Mouse (Mus musculus) heart, embryonic 14.5 days (tissue): ENCODE results near the gene Inha. TPM values are rescaled to one million over a fixed set of nuclear protein-coding genes. Genes with fewer than 3 reads are reported as not detected.
A peak's percentile ranks its signal among the peaks of the same experiment; 100 is the strongest.

Experiments
- ATAC-seq: fragments of 200-750 bp; cut with Nextera tagmentation; 2 replicates; pipeline ENCODE4 v1.8.0; 2017; ENCODE audit warnings: low read depth, moderate TSS enrichment; ENCODE audit not compliant: insufficient number of reproducible peaks, insufficient read depth, low FRiP score
- H3K27ac ChIP-seq, 2 experiments: fragments of 200-500 bp in 1 of 2; fragments of 300-500 bp in 1 of 2; sonication (generic) in 1 of 2; replicated peaks in 1 of 2; 2 replicates each; pipeline ENCODE4 v1.5.1; 2012 to 2014; ENCODE audit warnings: low read depth in 2 of 2, low read length in 2 of 2, control low read depth in 1 of 2, mild to moderate bottlenecking in 1 of 2, mixed read lengths in 1 of 2; ENCODE audit not compliant: control insufficient read depth in 1 of 2, insufficient read depth in 1 of 2
- H3K27me3 ChIP-seq: fragments of 300-500 bp; sonication (generic); 2 replicates; pipeline ENCODE4 v1.6.1; 2014; ENCODE audit warnings: mild to moderate bottlenecking, low read length, control low read depth; ENCODE audit not compliant: control insufficient read depth, insufficient read depth
- H3K36me3 ChIP-seq: fragments of 300-500 bp; sonication (generic); 2 replicates; pipeline ENCODE4 v1.6.1; 2014; ENCODE audit warnings: mild to moderate bottlenecking, control low read depth, low read length, mixed read lengths; ENCODE audit not compliant: control insufficient read depth, insufficient read depth
- H3K4me1 ChIP-seq, 2 experiments: fragments of 200-500 bp in 1 of 2; fragments of 300-500 bp in 1 of 2; sonication (generic) in 1 of 2; 2 replicates each; pipeline ENCODE4 v1.6.1; 2012 to 2014; ENCODE audit warnings: low read length in 2 of 2, control low read depth in 1 of 2, mixed read lengths in 1 of 2; ENCODE audit not compliant: control insufficient read depth in 2 of 2, insufficient read depth in 2 of 2
- H3K4me2 ChIP-seq: fragments of 300-500 bp; sonication (generic); 2 replicates; pipeline ENCODE4 v1.6.1; 2014; ENCODE audit warnings: mild to moderate bottlenecking, low read length
- H3K4me3 ChIP-seq, 2 experiments: fragments of 200-500 bp in 1 of 2; fragments of 300-500 bp in 1 of 2; sonication (generic) in 1 of 2; 2 replicates each; pipeline ENCODE4 v1.5.1; 2012 to 2014; ENCODE audit warnings: low read length in 2 of 2, mild to moderate bottlenecking in 2 of 2, control low read depth in 1 of 2, low read depth in 1 of 2, moderate library complexity in 1 of 2; ENCODE audit not compliant: control insufficient read depth in 1 of 2, insufficient read depth in 1 of 2
- H3K9ac ChIP-seq: fragments of 300-500 bp; sonication (generic); 2 replicates; pipeline ENCODE4 v1.6.1; 2014; ENCODE audit warnings: mild to moderate bottlenecking, low read length
- H3K9me3 ChIP-seq: fragments of 300-500 bp; sonication (generic); 2 replicates; pipeline ENCODE4 v1.6.1; 2016; ENCODE audit warnings: low read length, control low read depth; ENCODE audit not compliant: control insufficient read depth
- WGBS: fragments of 180-500 bp; shearing (Covaris S2); extraction: QIAGEN DNeasy Blood & Tissue Kit; methylation state at CpG from one replicate; pipeline ENCODE4 v1.1.7; 2014; 5-methylcytosine and 5-hydroxymethylcytosine counted together
- polyA plus RNA-seq: library from polyadenylated mRNA; unstranded; fragments of >200 nt; fragmentation: Nextera tagmentation; extraction: Ambion mirVana; gene quantifications from 2 replicates; pipeline ENCODE4 v1.2.1, GENCODE M21; 2014

The Inha gene
- polyA plus RNA-seq, 1 experiment from 2014 or later, result 3.9 TPM

GRCm38 (mm10) chr1:75504256-75505045 is 2.4 kb upstream of the Inha start:
- H3K9ac ChIP-seq, result peak overlapping the region; percentile 100
- peaks cover 45% of the 10 kb centered on the region for H3K36me3 ChIP-seq
- peaks cover 27 to 37% of the 10 kb centered on the region in 2 experiments for H3K4me1 ChIP-seq
- peak overlapping the region; percentile 77 to 93 for H3K4me3 ChIP-seq
- no peaks in the 10 kb centered on the region for H3K27me3 ChIP-seq
- no peaks in the 10 kb centered on the region for H3K9me3 ChIP-seq
- 35% methylated on average over 9 of the region's 9 CpGs for WGBS
- ATAC-seq, result no peak
- peak overlapping the region; percentile 84 for H3K4me2 ChIP-seq
- H3K27ac ChIP-seq, result peak overlapping the region in 1 of 2 experiments; percentile 100; a peak in 1 of 4 replicates

- Histone ChIP-seq H3K36me3 (peaks cover 36% of the 10 kb centered on the region), H3K27ac (peak overlapping the region; percentile 87 to 100), H3K27me3 (no peaks in the 10 kb centered on the region), H3K9ac (peak overlapping the region; percentile 100), H3K9me3 (no peaks in the 10 kb centered on the region), H3K4me3 (peak overlapping the region; percentile 77 to 93), H3K4me2 (peak overlapping the region; percentile 84), H3K4me1 (peaks cover 35 to 46% of the 10 kb centered on the region in 2 experiments)
- ATAC-seq, result 0 out of 2 replicates have a peak, but pooled peaks have one; percentile 8
- under 1% methylated on average over 84 of the region's 84 CpGs for WGBS
These were observed 1.5 kb upstream of the Inha start for GRCm38 (mm10) chr1:75505159-75505955.

- H3K36me3 ChIP-seq, result peaks cover 28% of the 10 kb centered on the region
- peak within 1 kb of the TSS; percentile 100 for H3K9ac ChIP-seq
- peak; percentile 92 for ATAC-seq
- H3K27me3 ChIP-seq, result no peaks in the 10 kb centered on the region
- peak within 1 kb of the TSS; percentile 77 to 93 for H3K4me3 ChIP-seq
- no peaks in the 10 kb centered on the region for H3K9me3 ChIP-seq
- H3K4me2 ChIP-seq, result peak within 1 kb of the TSS; percentile 84
- WGBS, result under 1% methylated on average over 65 of the region's 65 CpGs
- peak within 1 kb of the TSS; percentile 87 to 100 for H3K27ac ChIP-seq
- H3K4me1 ChIP-seq, result peaks cover 40 to 54% of the 10 kb centered on the region in 2 experiments
These were observed 683 bp upstream of the Inha start, which contains the start of gene Obsl1 for GRCm38 (mm10) chr1:75505956-75506831. Gene Obsl1 (minus strand): TSS chr1:75506452.

- peak overlapping the region; percentile 31; the same call in 1 of the 2 replicates for H3K9ac ChIP-seq
- peak overlapping the region; percentile 97; a peak in 3 of 4 replicates for H3K27ac ChIP-seq
- no peaks in the 10 kb centered on the region for H3K27me3 ChIP-seq
- H3K4me1 ChIP-seq, result peaks cover 41 to 48% of the 10 kb centered on the region in 2 experiments
- H3K4me2 ChIP-seq, result peak overlapping the region; percentile 25; the same call in 1 of the 2 replicates
- no peaks in the 10 kb centered on the region for H3K9me3 ChIP-seq
- no peak for ATAC-seq
- no peaks in the 10 kb centered on the region for H3K36me3 ChIP-seq
- no peak overlapping the region for H3K4me3 ChIP-seq
- 47% methylated on average over 20 of the region's 20 CpGs for WGBS
These were observed 2.7 kb downstream of the Inha start for GRCm38 (mm10) chr1:75509586-75509985.

- peaks cover 42 to 51% of the 10 kb centered on the region in 2 experiments for H3K4me1 ChIP-seq
- no peaks in the 10 kb centered on the region for H3K9me3 ChIP-seq
- H3K9ac ChIP-seq, result peak overlapping the region; percentile 31; the same call in 1 of the 2 replicates
- WGBS, result 41% methylated on average over 5 of the region's 5 CpGs
- no peaks in the 10 kb centered on the region for H3K27me3 ChIP-seq
- H3K4me3 ChIP-seq, result no peak overlapping the region
- peak overlapping the region; percentile 25; the same call in 1 of the 2 replicates for H3K4me2 ChIP-seq
- H3K27ac ChIP-seq, result peak overlapping the region; percentile 97
- H3K36me3 ChIP-seq, result no peaks in the 10 kb centered on the region
- ATAC-seq, result no peak
These were observed 3.3 kb downstream of the Inha start for GRCm38 (mm10) chr1:75510154-75510553.

- Histone ChIP-seq H3K27ac (peak overlapping the region; percentile 97), H3K4me2 (peak overlapping the region; percentile 32; the same call in 1 of the 2 replicates), H3K36me3 (no peaks in the 10 kb centered on the region), H3K4me3 (no peak overlapping the region), H3K9ac (peak overlapping the region; percentile 64), H3K4me1 (peaks cover 43 to 53% of the 10 kb centered on the region in 2 experiments), H3K27me3 (no peaks in the 10 kb centered on the region), H3K9me3 (no peaks in the 10 kb centered on the region)
- 20% methylated on average over 4 of the region's 4 CpGs for WGBS
- peak; percentile 44 for ATAC-seq
These were observed 4.7 kb downstream of the Inha start for GRCm38 (mm10) chr1:75511437-75512210.
